Mouse (Mus musculus) effector memory CD4-positive, alpha-beta T cell, adult 7 months (primary cell): ENCODE measurements around the gene Acr. TPM values are rescaled to one million over a fixed set of nuclear protein-coding genes. Genes with fewer than 3 reads are reported as not detected.

Experiments used
- polyA plus RNA-seq: library from polyadenylated mRNA; unstranded; fragments of 100-300 nt; shearing (Covaris generic); gene quantifications from one replicate; pipeline ENCODE4 v1.2.1, GENCODE M21; 2017

Gene Acr
- not detected for polyA plus RNA-seq

GRCm38 (mm10) chr15:89568114-89568513 lies at the start of gene Acr:
TSS of gene Acr (plus strand) at chr15:89568326.

GRCm38 (mm10) chr15:89591723-89592455 lies 23.8 kb downstream of the Acr start, which contains the start of gene Rabl2:
TSS of gene Rabl2 (minus strand) at chr15:89591923.

Other genes starting within 250 kb of the Acr start
- gene Adm2, start 245.6 kb upstream of the Acr start, polyA plus RNA-seq: not detected
- 0.60 TPM for gene Miox, start 233.9 kb upstream of the Acr start, polyA plus RNA-seq
- gene Lmf2, start 212.7 kb upstream of the Acr start, polyA plus RNA-seq: 42.8 TPM
- 144 TPM for gene Ncaph2, start 212.6 kb upstream of the Acr start, polyA plus RNA-seq
- gene Sco2, start 194.5 kb upstream of the Acr start, polyA plus RNA-seq: 3.4 TPM
- gene Tymp, start 191.3 kb upstream of the Acr start, polyA plus RNA-seq: 1.5 TPM
- gene Odf3b, start 189.0 kb upstream of the Acr start, polyA plus RNA-seq: not detected
- not detected for gene Klhdc7b, start 183.4 kb upstream of the Acr start, polyA plus RNA-seq
- not detected for gene Syce3, start 157.8 kb upstream of the Acr start, polyA plus RNA-seq
- gene Cpt1b, start 142.5 kb upstream of the Acr start, polyA plus RNA-seq: 0.37 TPM
- 6.8 TPM for gene C730034F03Rik, start 138.7 kb upstream of the Acr start, polyA plus RNA-seq
- gene Gm44502, start 138.6 kb upstream of the Acr start, polyA plus RNA-seq: not detected
- gene Chkb, start 138.4 kb upstream of the Acr start, polyA plus RNA-seq: 102 TPM
- gene Mapk8ip2, start 114.4 kb upstream of the Acr start, polyA plus RNA-seq: not detected
- gene Arsa, start 90.9 kb upstream of the Acr start, polyA plus RNA-seq: 13.1 TPM
- not detected for gene Shank3, start 68.7 kb upstream of the Acr start, polyA plus RNA-seq
- 0.80 TPM for gene Rabl2, start 23.6 kb downstream of the Acr start, polyA plus RNA-seq